Mouse (Mus musculus) mesoderm, embryonic 11.5 days (tissue): ENCODE measurements around the gene Zfr2.
"Not testable (repeated sequence)": the region's sequence is repeated elsewhere in the genome, so short reads cannot be mapped to it uniquely, and the experiment has no call there.

ENCODE experiments used
- DNase-seq: peaks from one replicate; pipeline ENCODE4 v3.0.0-alpha.2; 2012; ENCODE audit warnings: low read depth, low spot score

Gene Zfr2

DNA sequence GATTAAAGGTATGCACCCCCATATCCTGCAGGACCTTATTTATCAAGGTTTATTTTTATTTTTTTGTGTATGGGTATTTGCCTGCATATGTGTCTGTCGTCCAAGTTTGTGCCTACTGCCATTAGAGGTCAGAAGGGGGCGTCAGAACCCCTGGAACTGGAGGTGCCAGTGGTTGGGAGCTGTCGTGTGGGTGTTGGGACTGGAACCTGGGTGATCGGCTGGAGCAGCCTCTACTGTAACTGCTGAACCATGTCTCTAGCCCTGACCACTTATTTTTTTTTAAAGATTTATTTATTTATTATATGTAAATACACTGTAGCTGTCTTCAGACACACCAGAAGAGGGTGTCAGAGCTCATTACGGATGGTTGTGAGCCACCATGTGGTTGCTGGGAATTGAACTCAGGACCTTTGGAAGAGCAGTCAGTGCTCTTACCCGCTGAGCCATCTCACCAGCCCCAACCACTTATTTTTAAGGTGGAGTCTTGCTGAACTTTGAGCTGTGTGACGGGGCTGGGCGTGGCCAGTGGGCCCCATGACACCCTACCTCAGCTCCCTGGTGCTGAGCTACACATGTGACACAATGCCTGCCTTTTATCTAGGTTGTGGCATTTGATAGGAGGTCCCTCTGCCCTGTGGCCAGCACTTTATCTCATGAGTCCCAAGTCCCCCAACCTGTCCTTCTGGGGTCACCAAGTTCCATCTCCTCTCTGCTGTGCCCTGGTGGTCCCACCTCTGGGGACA, 29.8 kb upstream of the Zfr2 start:
- no peak for DNase-seq

- DNase-seq: no peak
Measured at GRCm38 (mm10) chr10:81204137-81204536, 28.8 kb upstream of the Zfr2 start.

- DNase-seq: no peak
Measured at GRCm38 (mm10) chr10:81210154-81210553, 22.8 kb upstream of the Zfr2 start.

DNA sequence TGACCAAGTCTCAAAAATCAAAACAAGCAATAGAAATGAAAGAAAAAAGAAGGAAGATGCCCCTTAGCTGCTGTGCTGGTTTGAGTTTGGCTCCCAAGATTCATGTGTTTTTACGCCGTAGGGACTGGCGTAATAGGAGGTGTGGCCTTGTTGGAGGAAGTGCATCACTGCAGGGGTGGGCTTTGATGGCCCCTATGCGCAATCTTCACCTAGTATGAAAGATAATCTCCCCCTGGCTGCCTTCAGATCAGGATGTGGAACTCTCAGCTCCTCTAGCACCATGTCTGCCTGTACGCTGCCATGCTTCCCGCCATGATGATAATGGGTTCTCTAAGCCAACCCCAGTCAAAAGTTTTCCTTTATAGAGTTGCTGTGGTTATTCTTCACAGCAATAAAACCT, 16.7 kb upstream of the Zfr2 start:
- no peak for DNase-seq

GRCm38 (mm10) chr10:81216810-81217209, 16.1 kb upstream of the Zfr2 start:
- DNase-seq: no peak

DNA sequence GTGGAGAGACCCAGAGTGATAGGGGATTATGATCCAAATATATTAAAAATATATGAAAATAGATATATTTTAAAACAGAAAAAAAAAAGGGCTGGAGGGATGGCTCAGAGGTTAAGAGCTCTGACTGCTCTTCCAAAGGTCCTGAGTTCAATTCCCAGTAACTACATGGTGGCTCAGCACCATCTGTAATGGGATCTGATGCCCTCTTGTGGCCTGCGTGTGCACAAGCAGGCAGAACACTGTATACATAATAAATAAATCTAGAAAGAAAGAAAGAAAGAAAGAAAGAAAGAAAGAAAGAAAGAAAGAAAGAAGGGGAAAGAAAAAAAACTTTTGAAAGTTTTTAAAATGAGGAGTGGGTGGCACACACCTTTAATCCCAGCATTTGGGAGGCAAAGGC, 15.7 kb upstream of the Zfr2 start:
- not testable (repeated sequence) for DNase-seq

DNA sequence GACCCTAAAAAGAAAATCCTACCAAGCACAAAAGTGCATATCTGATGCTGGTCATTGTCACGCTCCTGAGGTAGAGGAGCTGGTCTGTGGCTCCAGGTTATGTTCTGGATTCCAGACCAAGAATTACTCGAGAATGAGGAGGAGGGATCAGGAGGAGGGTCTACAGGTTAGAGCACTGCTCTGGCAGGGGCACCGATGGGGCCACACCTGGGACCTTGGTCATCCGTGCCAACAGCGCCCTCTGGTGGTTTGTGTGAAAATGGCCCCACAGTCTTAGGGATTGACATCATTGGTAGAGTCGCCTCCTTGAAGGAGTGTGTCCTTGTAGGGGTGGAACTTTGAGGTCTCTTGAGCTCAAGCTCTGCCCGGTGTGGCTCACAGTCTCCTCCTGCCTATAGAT, 15.0 kb upstream of the Zfr2 start:
- peak; percentile 65 for DNase-seq

DNA sequence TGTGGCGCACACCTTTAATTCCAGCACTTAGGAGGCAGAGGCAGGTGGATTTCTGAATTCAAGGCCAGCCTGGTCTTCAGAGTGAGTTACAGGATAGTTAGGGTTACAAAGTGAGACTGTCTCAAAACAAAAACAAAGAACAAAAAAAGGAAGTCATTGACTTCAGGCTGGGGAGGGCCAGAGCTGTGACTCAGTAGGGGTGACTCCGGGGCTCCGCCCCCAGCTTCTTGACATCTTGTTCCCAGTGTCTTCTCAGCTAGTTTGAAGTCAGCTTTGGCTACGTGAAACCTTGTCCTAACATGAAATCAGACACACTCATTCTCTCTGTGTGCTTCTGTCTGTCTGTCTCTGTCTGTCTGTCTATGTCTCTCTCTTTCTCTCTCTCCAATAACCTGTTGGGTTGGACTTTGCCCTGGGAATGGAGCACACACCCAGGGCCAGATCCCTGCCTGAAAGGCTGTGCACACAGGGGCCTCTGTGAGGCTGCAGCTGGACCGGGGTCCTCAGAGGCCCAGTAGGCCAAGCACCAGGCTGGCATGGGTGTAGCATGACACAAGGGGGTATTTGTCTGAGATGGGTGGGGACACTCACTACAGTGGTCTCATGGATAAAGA, 11.4 kb upstream of the Zfr2 start:
- DNase-seq: no peak

- DNase-seq: not testable (repeated sequence)
Measured at GRCm38 (mm10) chr10:81223731-81224130, 9.2 kb upstream of the Zfr2 start.

DNA sequence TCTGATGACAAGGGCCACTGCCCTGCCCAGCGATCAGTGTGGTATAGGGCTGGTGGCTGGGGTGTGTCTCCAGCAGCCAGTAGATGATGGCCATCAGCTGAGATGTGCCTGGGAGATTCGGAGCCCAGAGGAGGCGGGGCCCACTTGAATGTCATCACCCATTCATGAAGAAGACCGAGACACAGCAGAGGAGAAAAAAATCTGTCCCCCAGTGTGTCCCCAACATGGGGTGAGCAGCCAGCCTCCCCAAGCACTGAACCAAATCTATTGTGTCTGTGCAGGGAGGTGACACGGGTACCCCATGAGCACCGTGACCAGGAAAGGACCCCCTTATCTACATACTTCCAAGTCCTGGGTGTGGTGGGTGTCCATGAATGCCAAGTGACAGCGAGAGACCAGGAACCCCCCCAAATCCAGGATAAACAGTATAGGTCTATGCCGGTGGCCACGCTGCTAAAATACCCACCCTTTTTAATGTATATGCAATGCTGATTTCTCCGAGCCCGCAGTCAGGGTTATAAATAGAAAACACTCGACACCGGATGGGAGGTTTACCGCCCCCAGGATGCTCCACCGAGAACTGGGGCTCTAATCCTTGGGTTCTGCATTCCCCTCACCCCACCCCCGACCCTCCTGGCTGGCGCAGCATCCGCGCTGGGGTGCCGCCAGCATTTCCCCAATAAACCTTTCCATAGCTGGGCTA, 3.1 kb upstream of the Zfr2 start:
- no peak for DNase-seq

DNA sequence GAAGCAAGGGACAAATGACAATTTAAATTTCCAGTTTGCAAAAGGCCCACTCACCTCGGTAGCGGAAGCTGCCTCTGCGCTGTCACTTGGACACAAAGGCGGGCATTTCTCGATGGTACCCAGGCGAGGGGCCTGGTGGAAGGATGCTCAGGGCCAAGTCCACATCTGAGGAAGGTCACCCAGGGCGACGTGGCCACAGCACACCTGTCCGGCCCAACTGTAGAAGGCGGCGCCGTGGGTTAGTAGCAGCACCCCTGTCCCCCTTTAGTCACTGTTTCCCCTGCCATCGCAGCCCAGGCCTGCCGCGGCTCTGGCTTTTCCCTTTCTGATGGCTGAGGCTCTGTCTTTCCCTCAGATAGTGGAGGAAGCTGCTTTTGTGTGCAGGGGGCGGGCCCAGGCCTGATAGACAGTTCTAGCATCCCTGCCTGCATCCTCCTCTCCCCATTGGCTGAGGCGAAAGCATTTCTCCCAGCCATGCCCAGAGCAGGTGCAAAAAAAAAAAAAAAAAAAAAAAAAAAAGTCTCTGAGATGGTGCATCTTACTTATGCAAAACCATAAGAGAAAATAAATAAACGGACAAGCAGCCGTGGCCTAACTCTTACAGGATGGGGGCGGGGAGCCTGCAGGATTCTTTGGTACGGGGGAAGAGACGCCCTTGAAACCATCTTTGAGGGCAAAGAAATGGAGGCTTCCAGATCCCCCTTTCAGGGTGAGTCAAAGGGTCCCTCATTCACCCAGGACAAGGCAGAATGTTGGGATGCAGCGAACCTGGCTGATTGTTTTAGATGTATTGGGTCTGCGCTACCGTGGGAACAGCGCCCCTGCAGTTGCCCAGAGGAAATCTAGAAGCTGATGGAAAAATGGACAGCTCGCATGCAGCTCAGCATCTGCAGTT, 2.3 kb upstream of the Zfr2 start, which contains the start of gene Atcay:
TSS of gene Atcay (minus strand) at position 396 of the 895 bp plus-strand sequence.
- peak; percentile 53 for DNase-seq

DNA sequence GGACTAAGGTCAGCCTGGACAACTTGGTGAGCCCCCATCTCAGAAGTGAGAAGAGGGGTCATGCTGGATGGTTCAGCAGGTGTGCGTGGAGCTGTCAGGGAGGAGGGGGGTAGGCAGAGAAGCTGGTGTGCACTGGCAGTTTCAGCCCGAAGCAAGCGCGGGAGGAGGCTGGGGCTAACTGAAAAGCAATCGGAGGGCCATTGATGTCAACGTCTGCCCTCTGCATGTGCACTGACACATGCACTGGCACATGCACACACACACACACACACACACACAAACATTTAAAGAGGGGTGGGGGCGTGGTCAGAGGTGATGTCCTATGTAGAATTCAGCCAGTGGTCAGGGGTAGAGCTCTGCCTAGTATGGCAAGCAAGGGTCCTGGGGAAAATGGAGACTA, 1.5 kb upstream of the Zfr2 start:
- DNase-seq: no peak

DNA sequence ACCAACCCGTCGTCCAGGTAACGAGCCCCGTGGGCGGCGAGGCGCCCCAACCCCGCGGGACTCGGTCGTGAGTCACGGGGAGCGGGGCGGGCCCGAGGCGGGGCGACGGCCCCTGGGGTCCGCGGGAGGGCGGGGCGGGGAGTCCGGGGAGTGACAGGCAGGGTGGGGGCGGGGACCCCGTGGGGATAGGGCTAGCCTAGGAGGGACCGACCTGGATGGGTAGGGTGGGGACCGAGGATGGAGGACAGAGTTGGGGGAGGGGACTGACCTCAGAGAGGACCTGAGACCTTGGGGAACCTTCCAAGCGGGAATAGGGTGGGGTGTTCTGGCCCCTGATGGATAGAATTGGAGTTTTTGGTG, 251 bp downstream of the Zfr2 start:
- no peak for DNase-seq

- DNase-seq: no peak
Measured at GRCm38 (mm10) chr10:81234206-81234605, 1.3 kb downstream of the Zfr2 start.

GRCm38 (mm10) chr10:81236471-81237268, 3.7 kb downstream of the Zfr2 start:
- DNase-seq: no peak

GRCm38 (mm10) chr10:81238618-81239017, 5.7 kb downstream of the Zfr2 start:
- no peak for DNase-seq

GRCm38 (mm10) chr10:81240876-81241275, 7.9 kb downstream of the Zfr2 start:
- DNase-seq: peak; percentile 74

GRCm38 (mm10) chr10:81242021-81242420, 9.1 kb downstream of the Zfr2 start:
- no peak for DNase-seq

GRCm38 (mm10) chr10:81244146-81244545, 11.2 kb downstream of the Zfr2 start:
- DNase-seq: no peak

DNA sequence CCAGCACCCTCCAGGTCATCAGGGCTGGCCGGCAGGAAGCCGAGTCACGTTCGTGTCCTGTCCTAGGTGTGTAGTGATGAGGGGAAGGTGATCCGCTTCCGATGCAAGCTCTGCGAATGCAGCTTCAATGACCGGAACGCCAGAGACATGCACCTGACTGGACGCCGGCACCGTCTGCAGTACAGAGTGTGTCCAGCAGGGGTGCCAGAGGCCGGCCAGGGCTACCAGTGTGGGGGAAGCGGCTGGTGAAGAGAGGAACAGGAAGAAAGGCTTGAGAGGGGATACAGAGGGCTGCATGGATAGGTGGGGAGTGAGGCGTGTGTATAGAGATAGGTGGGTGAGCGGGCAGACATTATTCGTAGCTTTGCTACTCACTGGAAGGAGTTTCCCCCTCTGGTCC, 11.6 kb downstream of the Zfr2 start:
- DNase-seq: peak; percentile 75

GRCm38 (mm10) chr10:81245166-81245565, 12.2 kb downstream of the Zfr2 start:
- no peak for DNase-seq
